Mouse (Mus musculus) adrenal gland, postnatal 14 days (tissue): Measurements from ENCODE around the gene Gm44805. TPM values are rescaled to one million over a fixed set of nuclear protein-coding genes. Genes with fewer than 3 reads are reported as not detected.

ENCODE experiments used
- DNase-seq: peaks from one replicate; pipeline ENCODE4 v3.0.0; 2021; ENCODE audit warnings: mixed read lengths
- total RNA-seq: library from RNA; stranded (reverse); gene quantifications from 2 replicates; pipeline ENCODE4 v1.2.3, GENCODE M21; 2021

Gm44805 gene
- total RNA-seq, 1 experiment from 2014 or later, result 1.7 TPM

DNA sequence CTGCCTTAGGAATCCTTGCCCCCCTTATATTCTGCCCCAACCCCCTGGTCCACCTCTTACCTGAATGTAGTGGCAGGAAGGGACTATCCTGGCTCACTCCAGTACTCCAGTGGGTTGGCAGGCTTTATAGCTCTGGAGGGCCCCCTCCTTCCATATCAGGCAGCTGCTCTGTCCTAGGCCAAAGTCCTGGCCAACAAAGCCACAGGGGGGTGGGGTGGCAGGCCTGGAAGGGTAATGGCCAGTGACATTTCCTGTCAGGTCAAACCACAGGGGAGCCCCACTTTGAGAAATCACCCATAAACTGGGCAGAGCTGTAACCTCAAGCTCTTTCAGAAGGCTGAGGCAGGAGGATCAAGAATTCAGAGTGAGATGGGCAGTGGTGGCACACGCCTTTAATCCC lies 4.6 kb downstream of the Gm44805 start:
- DNase-seq, result no peak

GRCm38 (mm10) chr7:19675824-19676223 lies 5.4 kb downstream of the Gm44805 start:
- DNase-seq, result no peak

DNA sequence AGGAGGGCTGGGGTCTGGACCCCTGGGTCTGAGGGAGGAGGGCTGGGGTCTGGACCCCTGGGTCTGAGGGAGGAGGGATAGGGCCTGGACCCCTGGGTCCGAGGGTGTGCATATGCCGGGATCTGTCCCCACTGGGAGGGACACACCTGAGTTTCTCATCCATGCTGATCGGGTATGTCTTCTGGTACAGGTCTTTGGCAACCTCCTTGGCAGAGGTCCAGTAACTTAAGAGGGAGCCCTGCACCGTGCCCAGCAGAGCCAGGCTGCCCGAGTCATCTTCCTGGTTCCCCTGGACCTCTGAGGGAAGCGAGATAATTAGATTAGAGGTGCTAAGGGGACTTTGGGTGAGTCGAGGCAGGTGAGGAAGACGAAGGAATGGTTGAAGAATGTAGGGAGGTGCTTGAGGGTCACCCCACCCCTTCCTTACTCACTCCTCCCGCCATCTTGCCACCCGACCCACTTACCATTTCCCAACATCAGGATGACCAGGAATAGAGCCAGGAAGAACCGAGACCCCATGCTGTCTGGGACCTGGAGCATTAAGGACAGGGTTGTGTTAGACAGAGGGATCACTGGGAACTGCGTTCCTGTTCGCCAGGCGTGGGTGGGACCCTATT lies 8.0 kb downstream of the Gm44805 start:
- DNase-seq, result peak; percentile 29

GRCm38 (mm10) chr7:19671511-19671910 lies 9.7 kb downstream of the Gm44805 start:
- DNase-seq, result no peak

- DNase-seq, result peak; percentile 96
Measured at GRCm38 (mm10) chr7:19668947-19669721, 12.1 kb downstream of the Gm44805 start.

DNA sequence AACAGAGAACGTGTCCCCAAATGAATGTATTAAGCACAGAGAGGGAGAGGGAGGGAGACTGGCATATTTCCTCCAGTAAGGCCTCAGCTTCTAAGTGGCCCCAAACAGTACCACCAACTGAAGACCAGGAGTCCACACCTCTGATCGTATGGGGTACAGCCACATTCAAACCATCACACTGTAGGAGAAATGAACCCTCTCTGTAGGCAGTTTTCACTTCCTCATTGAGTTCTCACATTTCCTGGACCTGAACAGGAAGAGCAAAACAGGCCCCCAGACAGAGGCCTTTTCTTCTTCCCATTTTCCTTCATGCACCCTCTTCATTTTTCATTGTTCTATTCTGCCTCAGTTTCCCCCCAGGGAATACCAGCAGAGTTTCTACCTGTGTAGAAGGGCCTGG lies 13.8 kb downstream of the Gm44805 start:
- DNase-seq, result no peak

- peak; percentile 20 for DNase-seq
Measured at GRCm38 (mm10) chr7:19666750-19667149, 14.5 kb downstream of the Gm44805 start.

DNA sequence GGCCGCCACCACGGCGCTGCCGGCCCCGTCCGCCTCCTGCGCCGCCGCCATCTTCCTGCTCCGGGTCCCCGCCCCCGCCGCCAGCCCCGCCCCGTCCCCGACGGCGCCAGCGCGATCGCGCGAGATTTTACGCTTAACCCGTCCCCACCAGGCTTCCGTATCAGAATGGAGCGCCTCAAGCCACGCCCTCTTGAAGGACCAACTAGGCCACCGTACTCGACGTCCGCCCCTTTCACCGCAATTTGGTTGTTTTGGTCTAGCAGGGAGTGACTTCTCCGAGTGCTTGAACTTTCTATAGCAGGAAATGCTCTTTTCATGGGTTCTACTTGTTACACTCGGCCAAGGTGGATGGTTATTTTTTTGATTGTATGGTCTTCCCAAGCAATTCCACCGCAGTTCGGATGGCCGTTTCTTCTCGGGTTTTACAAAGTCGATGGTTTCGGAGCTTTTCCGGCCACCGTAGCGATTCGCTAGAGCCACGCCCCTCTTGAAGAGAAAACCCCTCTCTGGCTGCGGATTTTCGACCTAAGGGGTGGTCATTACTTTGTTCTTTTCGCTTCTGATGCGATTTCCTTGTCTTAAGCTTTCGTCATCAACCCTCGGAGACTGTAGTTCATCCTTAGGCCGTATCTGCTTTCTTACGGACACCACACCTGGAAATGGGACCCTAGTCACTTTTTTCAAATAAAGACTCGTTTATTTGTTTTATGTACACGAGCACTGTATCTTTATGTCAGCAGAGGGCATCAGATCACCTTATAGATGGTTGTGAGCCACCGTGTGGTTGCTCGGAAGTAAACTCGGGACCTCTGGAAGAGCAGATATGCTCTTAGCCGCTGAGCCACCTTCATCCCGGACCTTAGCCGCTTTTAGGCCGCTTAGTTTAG lies 16.0 kb downstream of the Gm44805 start, which contains the start of gene Clptm1:
Clptm1 (minus strand) TSS at position 79 of the 887 bp plus-strand sequence.
- DNase-seq, result peak; percentile 98

DNA sequence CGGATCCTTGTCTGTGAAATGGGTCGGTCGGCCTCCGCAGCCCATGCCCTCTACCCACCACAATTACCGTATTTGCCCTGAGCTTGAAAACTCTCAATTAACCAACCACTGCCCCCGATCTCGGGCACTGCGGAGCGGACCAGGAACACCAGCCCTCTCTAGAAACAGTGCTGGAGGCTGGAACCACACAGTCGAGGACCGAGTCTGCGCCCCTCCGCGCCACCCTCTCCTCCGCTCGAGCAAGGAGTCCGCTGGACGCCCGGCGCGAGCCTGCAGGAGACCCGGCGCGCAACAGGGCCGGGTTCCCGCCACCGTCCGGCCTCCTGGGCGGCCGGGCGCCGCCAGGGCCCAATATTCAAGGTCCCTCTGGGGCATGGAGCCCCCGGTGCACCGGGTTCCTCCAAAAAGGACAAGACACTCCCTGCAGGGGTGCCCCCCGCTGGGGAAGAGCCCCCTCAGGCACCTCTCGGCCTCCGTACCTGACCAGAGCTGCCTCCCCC lies 16.7 kb downstream of the Gm44805 start:
- DNase-seq, result no peak

GRCm38 (mm10) chr7:19663940-19664339 lies 17.3 kb downstream of the Gm44805 start:
- DNase-seq, result peak; percentile 11

- no peak for DNase-seq
Measured at GRCm38 (mm10) chr7:19652614-19653013, 28.6 kb downstream of the Gm44805 start.

- DNase-seq, result peak; percentile 11
Measured at GRCm38 (mm10) chr7:19651063-19651786, 30.0 kb downstream of the Gm44805 start.

DNA sequence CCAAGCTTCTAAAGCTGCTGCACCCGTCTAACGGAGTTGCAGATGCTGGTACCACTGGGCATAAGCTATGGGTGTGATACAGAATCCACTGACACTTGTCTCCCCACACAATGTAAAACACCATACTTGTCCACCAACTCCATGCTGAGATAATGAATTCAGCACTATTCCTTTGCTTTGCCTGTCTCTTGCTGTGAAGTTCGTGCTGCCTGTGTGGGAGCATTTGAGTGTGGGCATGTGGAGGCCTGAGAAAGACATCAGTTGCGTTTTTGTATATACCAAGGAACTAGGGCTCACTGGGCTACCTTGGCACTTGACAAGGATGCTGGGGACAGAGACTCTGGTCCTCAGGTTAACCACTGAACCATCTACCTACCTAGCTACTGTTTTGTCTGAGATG lies 40.0 kb downstream of the Gm44805 start:
- no peak for DNase-seq

- DNase-seq, result no peak
Measured at GRCm38 (mm10) chr7:19635074-19635827, 46.0 kb downstream of the Gm44805 start.

GRCm38 (mm10) chr7:19634591-19634990 lies 46.6 kb downstream of the Gm44805 start:
- DNase-seq, result peak; percentile 90

GRCm38 (mm10) chr7:19633855-19634254 lies 47.4 kb downstream of the Gm44805 start:
- no peak for DNase-seq

DNA sequence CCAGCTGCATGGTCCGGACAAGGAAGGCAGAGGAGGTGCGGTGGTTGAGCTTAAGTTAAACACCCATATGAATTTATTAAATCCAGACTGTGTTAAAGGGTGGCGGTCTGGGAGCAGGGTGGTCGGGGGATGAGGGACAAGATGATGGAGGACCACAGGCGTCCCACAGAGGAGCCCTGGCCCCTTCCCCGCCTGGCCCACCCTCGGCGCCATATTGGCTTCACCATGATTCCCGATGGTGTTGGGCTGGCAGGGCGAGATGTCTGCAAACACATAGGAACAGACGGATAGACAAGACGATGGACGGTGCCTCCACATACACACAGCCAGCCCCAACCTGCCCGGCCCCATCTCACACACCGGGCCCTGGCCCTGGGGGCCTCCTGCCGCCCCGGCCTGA lies 48.0 kb downstream of the Gm44805 start:
- DNase-seq, result no peak

DNA sequence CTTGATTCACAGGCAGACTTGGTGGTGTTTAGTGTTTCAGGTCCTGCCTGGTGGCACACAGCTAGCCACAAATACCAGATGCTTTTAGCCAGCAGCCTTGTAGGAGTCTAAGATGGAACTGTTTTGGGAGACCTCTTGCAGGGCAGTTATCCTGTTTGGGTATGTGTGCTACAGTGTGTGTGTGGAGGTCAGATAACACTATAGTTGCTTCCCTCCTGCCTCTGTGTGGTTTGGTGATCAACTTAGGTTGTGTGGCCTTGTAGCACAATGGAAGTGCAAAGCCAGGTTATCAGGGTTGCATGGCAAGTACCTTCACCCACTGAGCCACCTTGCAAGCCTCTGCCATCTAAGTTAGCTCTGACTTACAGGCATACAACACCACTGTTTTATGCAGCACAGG lies 48.5 kb downstream of the Gm44805 start:
- no peak for DNase-seq

GRCm38 (mm10) chr7:19632275-19632674 lies 48.9 kb downstream of the Gm44805 start:
- DNase-seq, result no peak

GRCm38 (mm10) chr7:19629361-19629734 lies 51.9 kb downstream of the Gm44805 start, which contains the start of gene Relb:
Relb (minus strand) TSS chr7:19629438.
- peak; percentile 97 for DNase-seq
